Mouse (Mus musculus): ENCODE data around the gene Tnfrsf9. TPM values are rescaled to one million over a fixed set of nuclear protein-coding genes. Genes with fewer than 3 reads are reported as not detected.

Gene Tnfrsf9
- polyA plus RNA-seq (2012; rRNA removed; ENCODE audit: low replicate concordance): 0.09 and 0.43 TPM in 2 replicates

GRCm38 (mm10) chr4:150914290-150914733 lies at the start of gene Tnfrsf9, which contains the start of gene Park7:
Tnfrsf9 (plus strand) TSS chr4:150914562.
Park7 (minus strand) TSS chr4:150914437.

Other genes with a start within 250 kb of the Tnfrsf9 start
- 8.0 and 17.8 TPM in 2 replicates for gene Errfi1, start 60.6 kb upstream of the Tnfrsf9 start, polyA plus RNA-seq (2012; rRNA removed; ENCODE audit: low replicate concordance)
- 50.9 and 57.2 TPM in 2 replicates for gene Park7, start 125 bp upstream of the Tnfrsf9 start, polyA plus RNA-seq (2012; rRNA removed; ENCODE audit: low replicate concordance)
- gene Uts2, start 82.5 kb downstream of the Tnfrsf9 start, polyA plus RNA-seq (2012; rRNA removed; ENCODE audit: low replicate concordance): not detected in 2 replicates
- 2.1 and 2.7 TPM in 2 replicates for gene Per3, start 130.1 kb downstream of the Tnfrsf9 start, polyA plus RNA-seq (2012; rRNA removed; ENCODE audit: low replicate concordance)
- gene Vamp3, start 143.4 kb downstream of the Tnfrsf9 start, polyA plus RNA-seq (2012; rRNA removed; ENCODE audit: low replicate concordance): 18.1 and 22.1 TPM in 2 replicates
- gene Gm13090, start 175.0 kb downstream of the Tnfrsf9 start, polyA plus RNA-seq (2012; rRNA removed; ENCODE audit: low replicate concordance): not detected in 2 replicates

Data from duodenum, adult 2 months (tissue).